Mouse (Mus musculus): ENCODE measurements around the gene Foxk1.
A peak's percentile ranks its signal among the peaks of the same experiment; 100 is the strongest.

The Foxk1 gene

GRCm38 (mm10) chr5:142400981-142401640 lies at the start of gene Foxk1:
Gene Foxk1 (plus strand): TSS chr5:142401497.
- peak; percentile 97 for DNase-seq

GRCm38 (mm10) chr5:142352336-142352892 lies 48.9 kb upstream of the Foxk1 start:
- DNase-seq: no peak

GRCm38 (mm10) chr5:142355144-142355543 lies 46.2 kb upstream of the Foxk1 start:
- no peak for DNase-seq

- DNase-seq: no peak
These were observed 40.1 kb upstream of the Foxk1 start for GRCm38 (mm10) chr5:142361166-142361565.

GRCm38 (mm10) chr5:142362894-142363293 lies 38.4 kb upstream of the Foxk1 start:
- DNase-seq: peak; percentile 44

- no peak for DNase-seq
These were observed 37.2 kb upstream of the Foxk1 start for GRCm38 (mm10) chr5:142364095-142364494.

GRCm38 (mm10) chr5:142367085-142368081 lies 33.9 kb upstream of the Foxk1 start:
- DNase-seq: peak; percentile 99

- no peak for DNase-seq
These were observed 33.2 kb upstream of the Foxk1 start for GRCm38 (mm10) chr5:142368122-142368521.

- DNase-seq: no peak
These were observed 30.7 kb upstream of the Foxk1 start for GRCm38 (mm10) chr5:142370406-142371171.

- DNase-seq: peak; percentile 27
These were observed 29.8 kb upstream of the Foxk1 start for GRCm38 (mm10) chr5:142371172-142372155.

- DNase-seq: no peak
These were observed 29.1 kb upstream of the Foxk1 start for GRCm38 (mm10) chr5:142372207-142372606.

- no peak for DNase-seq
These were observed 27.0 kb upstream of the Foxk1 start for GRCm38 (mm10) chr5:142374343-142374742.

GRCm38 (mm10) chr5:142375641-142376040 lies 25.7 kb upstream of the Foxk1 start:
- no peak for DNase-seq

- no peak for DNase-seq
These were observed 25.2 kb upstream of the Foxk1 start for GRCm38 (mm10) chr5:142376071-142376470.

GRCm38 (mm10) chr5:142378068-142378467 lies 23.2 kb upstream of the Foxk1 start:
- no peak for DNase-seq

GRCm38 (mm10) chr5:142380491-142380890 lies 20.8 kb upstream of the Foxk1 start:
- DNase-seq: no peak

- peak; percentile 18 for DNase-seq
These were observed 16.2 kb upstream of the Foxk1 start for GRCm38 (mm10) chr5:142384911-142385660.

- DNase-seq: no peak
These were observed 15.0 kb upstream of the Foxk1 start for GRCm38 (mm10) chr5:142386329-142386728.

GRCm38 (mm10) chr5:142386784-142387680 lies 14.3 kb upstream of the Foxk1 start:
- peak; percentile 46 for DNase-seq

- DNase-seq: no peak
These were observed 13.6 kb upstream of the Foxk1 start for GRCm38 (mm10) chr5:142387716-142388115.

All from kidney, postnatal 10 days (tissue).